Mouse (Mus musculus) cortical plate, adult 2 months (tissue): Measurements from ENCODE around the gene Spint3.

Source experiments
- CTCF ChIP-seq: fragments of 200-500 bp; IDR thresholded peaks from 2 replicates; pipeline ENCODE4 v1.5.1; 2011; ENCODE audit warnings: mild to moderate bottlenecking, control low read depth, low read length; ENCODE audit not compliant: insufficient read depth; ENCODE audit errors: extremely low read depth
- POLR2A ChIP-seq: fragments of 200-500 bp; IDR thresholded peaks from 2 replicates; pipeline ENCODE4 v1.6.1; 2011; ENCODE audit warnings: mild to moderate bottlenecking, low read length, control low read depth; ENCODE audit not compliant: insufficient read depth; ENCODE audit errors: extremely low read depth

DNA sequence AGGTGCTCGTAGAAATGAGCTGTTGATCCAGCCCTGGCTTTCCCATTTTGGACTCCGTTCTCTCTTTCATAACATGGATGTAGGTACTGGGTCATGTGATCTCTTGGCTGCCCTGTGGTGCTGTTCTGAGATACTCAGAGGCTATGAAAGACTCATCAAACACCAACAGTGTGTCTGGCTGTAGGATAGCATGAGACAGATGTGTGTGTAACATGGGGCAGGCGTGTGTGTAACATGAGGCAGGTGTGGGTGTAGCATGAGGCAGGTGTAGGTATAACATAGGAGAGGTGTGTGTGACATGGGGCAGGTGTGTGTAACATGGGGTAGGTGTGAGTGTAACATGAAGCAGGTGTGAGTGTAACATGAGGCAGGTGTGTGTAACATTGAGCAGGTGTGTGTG is 42.1 kb upstream of the Spint3 start:
- no peak for TF ChIP-seq CTCF
- TF ChIP-seq POLR2A = no peak
